Mouse (Mus musculus): Measurements from ENCODE around the gene Chrnb1. TPM values are rescaled to one million over a fixed set of nuclear protein-coding genes. Genes with fewer than 3 reads are reported as not detected.
A peak's percentile ranks its signal among the peaks of the same experiment; 100 is the strongest.

Gene Chrnb1
- total RNA-seq (2014; rRNA removed; ENCODE audit: low replicate concordance) (2.5 and 11.2 TPM in 2 replicates), polyA plus RNA-seq (2015; fragmentation: Nextera tagmentation; extraction: Ambion mirVana) (2.7 and 3.1 TPM in 2 replicates)

DNA sequence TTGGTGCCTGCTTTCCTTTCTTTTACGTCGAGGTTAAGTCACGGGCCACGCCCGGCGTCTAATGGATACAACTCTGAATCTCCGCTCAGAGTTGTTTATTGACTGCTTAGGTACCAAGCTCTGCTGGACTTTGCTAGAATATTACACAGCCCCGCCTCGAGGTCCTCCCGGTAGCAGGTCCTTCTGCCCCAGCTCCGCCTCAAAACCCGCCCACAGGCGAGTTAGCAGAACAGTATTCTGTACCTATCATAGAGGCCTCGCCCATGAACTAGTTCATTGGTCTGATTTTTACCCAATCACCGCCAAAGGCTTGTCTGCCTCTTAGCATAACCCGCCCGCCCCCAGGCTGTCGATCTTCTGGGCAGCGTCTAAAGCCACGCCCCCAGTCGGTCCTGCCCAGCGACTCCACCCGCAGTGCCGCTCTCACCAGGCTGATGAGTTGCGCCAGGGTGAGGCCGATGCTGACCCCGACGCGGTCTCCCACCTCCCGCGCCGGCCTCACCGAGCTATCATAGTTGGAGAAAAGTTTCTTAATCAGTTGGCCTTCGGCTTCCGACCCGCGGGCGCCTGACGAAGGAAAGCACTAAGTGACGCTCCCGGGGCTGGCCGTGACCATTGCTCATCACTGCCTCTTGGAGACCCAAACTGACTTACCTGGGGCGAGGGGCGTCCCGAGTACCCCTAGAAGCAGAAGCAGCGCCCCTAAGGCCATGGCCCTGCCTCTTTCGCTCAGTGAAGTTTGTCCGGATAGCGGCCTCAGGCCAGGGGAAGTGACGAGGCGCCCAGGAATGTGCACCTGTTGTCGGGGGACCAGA lies at the start of gene Chrnb1:
Gene Chrnb1, minus strand, starts transcription at position 776 of the 815 bp plus-strand sequence.
- peak; percentile 98 for DNase-seq (ENCODE audit: low spot score)
- 2% methylated on average over 52 of the region's 52 CpGs for WGBS
- Histone ChIP-seq H3K4me3 (ENCODE audit: low read depth, low read length) (peak within 1 kb of the TSS; percentile 54), H3K9ac (replicated peaks; ENCODE audit: low read depth, low read length) (peak within 1 kb of the TSS; percentile 47), H3K27me3 (ENCODE audit: control insufficient read depth, insufficient read depth, low read length) (0 out of 2 replicates have a peak, but pooled peaks cover 5% of the 10 kb centered on the region), H3K36me3 (replicated peaks; ENCODE audit: control insufficient read depth, insufficient read depth, low read length) (no peaks in the 10 kb centered on the region), H3K9me3 (replicated peaks; ENCODE audit: control insufficient read depth, low read length) (no peaks in the 10 kb centered on the region), H3K4me1 (ENCODE audit: control insufficient read depth, insufficient read depth) (peaks cover 12% of the 10 kb centered on the region; the same call in 1 of the 2 replicates), H3K27ac (ENCODE audit: low read depth) (0 out of 2 replicates have a peak within 1 kb of the TSS, but pooled peaks have one; percentile 3), H3K4me2 (ENCODE audit: low read depth, low read length) (peak within 1 kb of the TSS; percentile 85)
- no peak for TF ChIP-seq EP300 (IDR thresholded peaks at IDR 0.05; ENCODE audit: low read depth)
- no peak for TF ChIP-seq CTCF (IDR thresholded peaks at IDR 0.05; ENCODE audit: low read depth)
- ATAC-seq (ENCODE audit: insufficient read depth, low read depth): peak; percentile 97

DNA sequence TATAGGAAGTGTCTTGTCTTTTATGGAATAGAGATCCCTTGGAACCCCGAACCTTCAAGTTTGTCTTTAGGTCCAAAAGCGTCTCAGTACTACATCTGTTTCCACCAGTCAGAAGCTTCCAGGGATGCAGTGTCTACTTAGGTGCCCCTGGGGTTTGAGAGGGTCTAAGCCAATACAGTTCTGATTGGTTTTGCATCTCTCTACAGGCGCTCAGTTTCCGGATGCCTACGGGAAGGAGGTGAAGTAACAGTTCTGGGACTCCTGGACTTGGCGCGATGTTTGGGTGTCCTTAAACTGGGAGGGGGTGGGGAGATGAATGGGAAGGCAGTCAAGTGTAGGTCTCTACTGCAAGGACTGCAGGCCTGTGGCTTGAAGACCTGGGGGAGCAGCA lies 43.0 kb upstream of the Chrnb1 start:
- Histone ChIP-seq H3K27ac (ENCODE audit: low read depth) (peak overlapping the region; percentile 82), H3K4me1 (ENCODE audit: control insufficient read depth, insufficient read depth) (peaks cover 11% of the 10 kb centered on the region; the same call in 1 of the 2 replicates), H3K4me2 (ENCODE audit: low read depth, low read length) (peak overlapping the region; percentile 83), H3K36me3 (replicated peaks; ENCODE audit: control insufficient read depth, insufficient read depth, low read length) (no peaks in the 10 kb centered on the region), H3K9me3 (replicated peaks; ENCODE audit: control insufficient read depth, low read length) (no peaks in the 10 kb centered on the region), H3K4me3 (ENCODE audit: low read depth, low read length) (peak overlapping the region; percentile 64), H3K9ac (replicated peaks; ENCODE audit: low read depth, low read length) (peak overlapping the region; percentile 70), H3K27me3 (ENCODE audit: control insufficient read depth, insufficient read depth, low read length) (peaks cover 33% of the 10 kb centered on the region)
- DNase-seq (ENCODE audit: low spot score): no peak
- TF ChIP-seq CTCF (IDR thresholded peaks at IDR 0.05; ENCODE audit: low read depth): no peak
- no peak; the same call in 1 of the 2 replicates for TF ChIP-seq EP300 (IDR thresholded peaks at IDR 0.05; ENCODE audit: low read depth)
- ATAC-seq (ENCODE audit: insufficient read depth, low read depth): no peak
- 2% methylated on average over 7 of the region's 7 CpGs for WGBS

DNA sequence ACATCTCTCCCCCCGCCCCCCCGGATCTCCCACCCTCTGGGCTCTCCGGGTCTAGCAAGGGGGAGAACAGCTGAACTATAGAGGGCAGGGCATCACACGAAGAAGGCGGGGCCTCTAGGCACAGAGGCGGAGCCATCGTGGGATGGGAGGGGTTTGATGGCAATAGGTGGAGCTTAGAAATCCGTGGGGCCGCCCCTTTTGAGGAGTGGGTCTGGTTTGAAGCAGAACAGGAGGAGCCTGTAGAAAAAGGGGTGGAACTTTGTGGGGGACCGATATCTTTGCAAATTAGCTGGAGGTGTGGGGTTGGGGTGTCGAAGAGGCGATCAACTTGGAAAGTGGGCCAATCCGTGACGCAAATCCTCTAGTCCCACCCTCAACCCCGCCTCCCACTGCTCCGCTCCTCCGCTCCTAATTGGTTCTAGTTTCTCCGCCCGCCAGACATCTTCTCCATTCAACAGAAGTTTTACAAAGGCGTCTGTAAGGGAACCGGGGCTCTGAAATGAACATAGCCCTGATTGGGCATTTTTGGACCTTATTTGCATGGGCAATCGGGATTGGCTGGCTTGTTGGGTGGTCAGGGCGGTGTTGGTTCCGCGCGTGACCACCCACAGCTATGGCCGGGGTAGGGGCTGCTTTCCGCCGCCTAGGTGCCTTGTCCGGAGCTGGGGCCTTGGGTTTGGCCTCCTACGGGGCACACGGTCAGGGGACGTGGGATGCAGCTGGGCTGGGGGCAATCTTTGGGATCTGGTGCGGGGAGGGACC lies 42.4 kb upstream of the Chrnb1 start, which contains the start of gene Tmem256:
Gene Tmem256, plus strand, starts transcription at position 563 of the 762 bp plus-strand sequence.
- peak within 1 kb of the TSS; percentile 83 for H3K4me2 ChIP-seq (ENCODE audit: low read depth, low read length)
- DNase-seq (ENCODE audit: low spot score): peak; percentile 99
- peak within 1 kb of the TSS; percentile 82 for H3K27ac ChIP-seq (ENCODE audit: low read depth)
- H3K9ac ChIP-seq (replicated peaks; ENCODE audit: low read depth, low read length): peak within 1 kb of the TSS; percentile 70
- no peaks in the 10 kb centered on the region for H3K9me3 ChIP-seq (replicated peaks; ENCODE audit: control insufficient read depth, low read length)
- no peaks in the 10 kb centered on the region for H3K36me3 ChIP-seq (replicated peaks; ENCODE audit: control insufficient read depth, insufficient read depth, low read length)
- H3K4me1 ChIP-seq (ENCODE audit: control insufficient read depth, insufficient read depth): peaks cover 11% of the 10 kb centered on the region; the same call in 1 of the 2 replicates
- peak; percentile 91 for ATAC-seq (ENCODE audit: insufficient read depth, low read depth)
- H3K4me3 ChIP-seq (ENCODE audit: low read depth, low read length): peak within 1 kb of the TSS; percentile 64
- 0 out of 2 replicates have a peak, but pooled peaks have one; percentile 1 for TF ChIP-seq CTCF (IDR thresholded peaks at IDR 0.05; ENCODE audit: low read depth)
- TF ChIP-seq EP300 (IDR thresholded peaks at IDR 0.05; ENCODE audit: low read depth): peak; percentile 75
- H3K27me3 ChIP-seq (ENCODE audit: control insufficient read depth, insufficient read depth, low read length): peaks cover 39% of the 10 kb centered on the region
- WGBS: under 1% methylated on average over 34 of the region's 34 CpGs

GRCm38 (mm10) chr11:69837604-69837951 lies 41.8 kb upstream of the Chrnb1 start, which contains the start of gene Nlgn2:
Nlgn2 (minus strand) TSS chr11:69837784.
- ATAC-seq (ENCODE audit: insufficient read depth, low read depth) (peak; percentile 65), DNase-seq (ENCODE audit: low spot score) (no peak)
- Histone ChIP-seq H3K27ac (ENCODE audit: low read depth) (peak within 1 kb of the TSS; percentile 82), H3K4me3 (ENCODE audit: low read depth, low read length) (peak within 1 kb of the TSS; percentile 64), H3K4me2 (ENCODE audit: low read depth, low read length) (peak within 1 kb of the TSS; percentile 83), H3K9ac (replicated peaks; ENCODE audit: low read depth, low read length) (peak within 1 kb of the TSS; percentile 70), H3K4me1 (ENCODE audit: control insufficient read depth, insufficient read depth) (peaks cover 11% of the 10 kb centered on the region; the same call in 1 of the 2 replicates), H3K36me3 (replicated peaks; ENCODE audit: control insufficient read depth, insufficient read depth, low read length) (no peaks in the 10 kb centered on the region), H3K9me3 (replicated peaks; ENCODE audit: control insufficient read depth, low read length) (no peaks in the 10 kb centered on the region), H3K27me3 (ENCODE audit: control insufficient read depth, insufficient read depth, low read length) (peaks cover 41% of the 10 kb centered on the region)
- under 1% methylated on average over 21 of the region's 32 CpGs for WGBS
- TF ChIP-seq EP300 (IDR thresholded peaks at IDR 0.05; ENCODE audit: low read depth): no peak
- no peak; the same call in 1 of the 2 replicates for TF ChIP-seq CTCF (IDR thresholded peaks at IDR 0.05; ENCODE audit: low read depth)

All from heart, postnatal 0 days (tissue).